Mouse (Mus musculus) E14TG2a.4 (cell line): ENCODE measurements around the gene Dram1.
"Not testable (repeated sequence)": the region's sequence is repeated elsewhere in the genome, so short reads cannot be mapped to it uniquely, and the experiment has no call there.

Experiments
- H3K27me3 ChIP-seq: 2 replicates; pipeline ENCODE4 v1.6.1; 2014; ENCODE audit warnings: low read length, control low read depth; ENCODE audit not compliant: insufficient read depth
- H3K36me3 ChIP-seq: 2 replicates; pipeline ENCODE4 v1.6.1; 2014; ENCODE audit warnings: low read length, control low read depth; ENCODE audit not compliant: insufficient read depth
- H3K4me1 ChIP-seq: replicated peaks from 2 replicates; pipeline ENCODE4 v1.6.1; 2014; ENCODE audit warnings: low read depth, low read length, control low read depth
- H3K4me3 ChIP-seq: replicated peaks from 2 replicates; pipeline ENCODE4 v1.5.1; 2014; ENCODE audit warnings: mild to moderate bottlenecking, low read length
- H3K9me3 ChIP-seq: 2 replicates; pipeline ENCODE4 v1.6.1; 2014; ENCODE audit warnings: low read length, control low read depth
- CTCF ChIP-seq: conservative IDR thresholded peaks from 2 replicates; pipeline ENCODE4 v1.5.1; 2014; ENCODE audit warnings: low read length
- NANOG ChIP-seq: IDR thresholded peaks from 2 replicates; pipeline ENCODE4 v1.6.1; 2014; ENCODE audit warnings: borderline replicate concordance, low read length, mixed read lengths
- POU5F1 ChIP-seq: IDR thresholded peaks from 2 replicates; pipeline ENCODE4 v1.6.1; 2014; ENCODE audit warnings: low read length, borderline replicate concordance

Gene Dram1

DNA sequence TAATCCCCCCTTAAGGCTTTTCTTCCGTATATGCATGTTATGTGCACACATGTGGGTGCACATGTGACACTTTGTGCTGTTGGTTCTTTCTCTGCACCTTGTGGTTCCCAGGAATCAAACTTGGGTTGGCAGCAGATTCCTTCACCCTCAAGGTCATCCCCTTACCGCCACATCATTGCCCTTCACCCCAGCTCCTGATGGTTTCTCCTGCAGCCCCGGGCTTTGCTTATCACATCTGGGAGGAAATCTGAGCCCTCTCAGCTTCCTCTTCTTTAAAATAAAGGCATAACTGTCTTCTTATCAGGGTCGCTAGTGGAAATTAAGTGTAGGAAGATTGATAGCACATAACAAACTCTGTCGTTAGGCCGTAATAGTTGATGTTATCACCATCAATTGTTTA, 3.1 kb upstream of the Dram1 start:
- no peaks in the 10 kb centered on the region for H3K9me3 ChIP-seq
- H3K4me3 ChIP-seq: no peak overlapping the region
- H3K4me1 ChIP-seq: peaks cover 46% of the 10 kb centered on the region
- 0 out of 2 replicates have a peak, but pooled peaks cover 3% of the 10 kb centered on the region for H3K27me3 ChIP-seq
- no peaks in the 10 kb centered on the region for H3K36me3 ChIP-seq
- TF ChIP-seq CTCF: no peak

DNA sequence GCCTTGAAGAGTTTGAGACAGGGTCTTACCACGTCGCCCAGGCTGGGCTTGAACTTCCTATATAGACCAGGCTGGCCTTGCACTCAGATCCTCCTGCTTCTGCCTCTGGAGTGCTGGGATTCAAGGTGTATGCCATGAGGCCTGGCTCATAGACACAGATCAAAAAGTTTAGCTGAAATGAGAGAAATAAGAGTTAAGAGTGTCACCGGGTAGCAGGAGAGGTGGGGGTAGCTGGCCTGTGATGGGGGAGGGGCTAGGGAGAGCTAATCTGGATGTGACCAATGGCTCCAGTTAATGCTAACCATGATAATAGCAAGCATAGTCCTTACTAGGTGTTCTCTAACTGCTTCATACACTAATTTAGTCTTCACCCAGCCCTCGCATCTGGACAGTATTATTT, 2.4 kb upstream of the Dram1 start:
- peaks cover 47% of the 10 kb centered on the region for H3K4me1 ChIP-seq
- TF ChIP-seq CTCF: no peak
- no peak for TF ChIP-seq NANOG
- no peak for TF ChIP-seq POU5F1
- H3K27me3 ChIP-seq: 0 out of 2 replicates have a peak, but pooled peaks cover 3% of the 10 kb centered on the region
- H3K36me3 ChIP-seq: no peaks in the 10 kb centered on the region
- peak overlapping the region; percentile 90; the same call in 1 of the 2 replicates for H3K4me3 ChIP-seq
- no peaks in the 10 kb centered on the region for H3K9me3 ChIP-seq

DNA sequence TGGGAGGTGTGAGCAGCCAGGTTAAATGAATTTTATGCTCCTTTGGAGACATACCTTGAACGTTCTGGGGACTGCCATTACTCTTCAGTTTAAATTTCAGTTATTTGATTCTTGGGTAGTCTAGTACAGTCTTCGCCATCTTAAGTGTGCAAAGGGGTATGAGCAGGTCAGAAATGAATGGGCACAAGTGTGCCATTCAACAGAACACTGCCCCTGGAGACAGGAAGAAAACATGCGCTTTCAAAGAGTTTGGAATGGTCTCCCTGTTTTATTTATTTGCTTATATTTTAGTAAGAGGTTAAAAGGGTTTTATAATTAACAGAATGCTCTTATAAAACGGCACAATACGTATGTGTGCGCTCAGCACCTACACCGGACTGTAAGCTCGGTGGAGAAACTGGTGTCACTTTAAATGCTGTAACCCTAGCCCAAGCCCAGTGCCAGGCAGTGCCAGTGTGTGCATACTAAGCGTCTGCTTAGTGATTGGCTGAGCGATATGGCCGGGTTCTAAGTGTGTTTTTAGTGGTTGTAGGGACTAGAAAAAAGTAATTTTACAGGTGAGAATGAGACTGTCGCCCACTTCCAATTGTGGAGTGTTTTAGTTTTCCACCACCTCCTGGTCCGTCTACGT, 1.7 kb upstream of the Dram1 start:
- Histone ChIP-seq H3K4me1 (peaks cover 45% of the 10 kb centered on the region), H3K4me3 (peak overlapping the region; percentile 90), H3K27me3 (peaks cover 7% of the 10 kb centered on the region; the same call in 1 of the 2 replicates), H3K36me3 (no peaks in the 10 kb centered on the region), H3K9me3 (no peaks in the 10 kb centered on the region)
- TF ChIP-seq POU5F1: no peak
- TF ChIP-seq NANOG: no peak
- no peak for TF ChIP-seq CTCF

GRCm38 (mm10) chr10:88380002-88380401, 1.1 kb upstream of the Dram1 start:
- Histone ChIP-seq H3K27me3 (peaks cover 7% of the 10 kb centered on the region; the same call in 1 of the 2 replicates), H3K36me3 (no peaks in the 10 kb centered on the region), H3K9me3 (no peaks in the 10 kb centered on the region), H3K4me3 (peak overlapping the region; percentile 90), H3K4me1 (peaks cover 45% of the 10 kb centered on the region)
- TF ChIP-seq NANOG (no peak), POU5F1 (no peak), CTCF (no peak; the same call in 1 of the 2 replicates)

DNA sequence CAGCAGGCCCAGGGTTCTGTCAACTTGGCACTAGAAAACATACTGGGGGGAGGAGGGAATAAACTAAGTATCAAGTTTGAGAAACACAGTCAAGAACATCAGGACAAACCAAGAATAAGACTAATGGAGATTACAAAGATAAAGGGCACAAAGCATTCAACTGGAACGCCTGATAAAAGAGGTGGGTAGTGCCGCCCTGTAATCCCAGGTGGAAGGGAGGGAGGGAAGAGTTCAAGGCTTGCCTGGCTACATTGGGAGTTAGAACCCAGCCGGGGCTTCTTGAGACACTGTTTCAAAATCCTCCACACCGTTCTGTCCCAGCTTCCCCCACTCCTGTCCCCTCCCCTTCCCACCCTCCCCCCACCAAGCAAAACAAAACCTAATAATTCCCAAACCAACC, 1.2 kb downstream of the Dram1 start:
- H3K4me1 ChIP-seq: peaks cover 38% of the 10 kb centered on the region
- no peak overlapping the region for H3K4me3 ChIP-seq
- no peaks in the 10 kb centered on the region for H3K9me3 ChIP-seq
- TF ChIP-seq NANOG (no peak), POU5F1 (no peak), CTCF (no peak)
- H3K36me3 ChIP-seq: no peaks in the 10 kb centered on the region
- H3K27me3 ChIP-seq: peaks cover 7% of the 10 kb centered on the region; the same call in 1 of the 2 replicates

- peak; percentile 97 for TF ChIP-seq CTCF
- no peak for TF ChIP-seq NANOG
- TF ChIP-seq POU5F1: no peak
Measured at GRCm38 (mm10) chr10:88376770-88377169, 2.1 kb downstream of the Dram1 start.

DNA sequence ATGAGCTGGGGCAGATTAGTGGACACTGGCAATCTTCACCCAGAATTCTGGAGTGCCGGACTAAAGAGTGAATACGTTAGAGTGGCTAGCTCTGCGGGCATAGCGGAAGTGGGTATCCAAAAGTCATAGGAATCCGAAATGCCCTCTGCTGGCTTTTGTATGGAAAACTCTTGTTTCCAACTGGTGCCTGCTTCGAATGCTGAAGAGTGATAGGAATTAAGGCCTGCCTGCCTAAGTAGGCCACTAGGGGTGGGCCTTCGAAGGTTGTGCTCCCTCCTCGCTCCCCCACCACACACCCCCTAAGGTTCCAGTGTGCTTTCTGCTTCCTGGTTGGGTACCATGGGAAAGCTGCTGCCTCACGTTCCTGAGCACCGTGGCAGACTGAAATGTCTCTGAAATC, 3.9 kb downstream of the Dram1 start:
- Histone ChIP-seq H3K9me3 (no peaks in the 10 kb centered on the region), H3K4me1 (peaks cover 15% of the 10 kb centered on the region), H3K27me3 (peaks cover 5% of the 10 kb centered on the region; the same call in 1 of the 2 replicates), H3K4me3 (no peak overlapping the region), H3K36me3 (no peaks in the 10 kb centered on the region)
- TF ChIP-seq POU5F1 (no peak), NANOG (no peak), CTCF (no peak)

More at GRCm38 (mm10) chr10:88376770-88377169, 2.1 kb downstream of the Dram1 start:
- Histone ChIP-seq H3K9me3 (no peaks in the 10 kb centered on the region), H3K4me3 (0 out of 2 replicates have a peak overlapping the region, but pooled peaks have one; percentile 11), H3K36me3 (no peaks in the 10 kb centered on the region), H3K27me3 (peaks cover 7% of the 10 kb centered on the region; the same call in 1 of the 2 replicates), H3K4me1 (peaks cover 33% of the 10 kb centered on the region)

GRCm38 (mm10) chr10:88372945-88373344, 5.9 kb downstream of the Dram1 start:
- H3K36me3 ChIP-seq, H3K4me3 ChIP-seq, H3K9me3 ChIP-seq, H3K27me3 ChIP-seq: not testable (repeated sequence)
- peaks cover 11% of the 10 kb centered on the region for H3K4me1 ChIP-seq

DNA sequence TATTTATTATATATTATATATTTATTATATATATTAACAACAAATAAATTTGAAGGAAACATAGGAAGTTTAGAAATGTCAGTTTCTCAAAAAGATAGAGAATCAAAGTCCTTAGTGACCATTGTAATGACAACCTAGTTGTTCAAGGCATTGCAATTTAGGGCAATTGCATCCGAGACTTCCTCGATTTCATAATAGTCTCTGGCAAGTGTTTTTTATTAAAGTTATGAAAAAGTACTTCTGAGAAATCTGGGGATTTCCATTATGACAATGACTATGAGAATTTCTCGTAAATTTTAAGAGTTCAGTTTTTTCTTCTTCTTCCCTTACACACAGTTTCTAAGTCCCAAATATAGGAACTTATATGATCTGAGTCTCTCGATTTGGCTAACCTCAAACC, 6.4 kb downstream of the Dram1 start:
- Histone ChIP-seq H3K4me1 (peaks cover 11% of the 10 kb centered on the region), H3K36me3 (no peaks in the 10 kb centered on the region), H3K9me3 (no peaks in the 10 kb centered on the region), H3K4me3 (no peak overlapping the region), H3K27me3 (peaks cover 5% of the 10 kb centered on the region; the same call in 1 of the 2 replicates)
- TF ChIP-seq NANOG: no peak
- no peak for TF ChIP-seq POU5F1
- TF ChIP-seq CTCF: no peak
